Mouse (Mus musculus) spleen, adult 2 months (tissue): Measurements from ENCODE around the gene Stil.

ENCODE experiments used
- CTCF ChIP-seq: fragments of 200-500 bp; IDR thresholded peaks from 2 replicates; pipeline ENCODE4 v1.5.1; 2011; ENCODE audit warnings: mild to moderate bottlenecking, inconsistent platforms; ENCODE audit not compliant: insufficient read depth, insufficient read length, insufficient replicate concordance; ENCODE audit errors: extremely low read depth
- POLR2A ChIP-seq: fragments of 200-500 bp; IDR thresholded peaks from 2 replicates; pipeline ENCODE4 v1.6.1; 2011; ENCODE audit warnings: low read depth, low read length, inconsistent platforms

DNA sequence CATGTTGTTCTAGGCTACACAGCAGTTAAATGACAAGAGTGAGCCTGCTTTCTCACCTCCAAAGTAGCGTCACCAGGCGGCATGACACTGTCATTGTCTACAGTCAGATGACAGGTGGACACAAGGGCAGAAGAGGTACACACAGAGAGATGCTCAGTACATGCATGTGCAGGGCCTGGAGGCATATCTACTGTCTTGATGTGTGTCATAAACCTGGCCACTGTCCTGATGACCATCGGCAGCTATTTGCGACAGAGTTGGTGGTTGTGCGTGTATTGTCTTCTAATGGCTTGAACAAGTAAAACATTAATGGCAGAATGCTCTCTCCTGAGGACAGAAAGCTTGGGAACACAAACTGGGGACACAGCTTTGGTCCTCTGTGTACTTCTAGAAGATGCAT, 51.3 kb downstream of the Stil start:
- TF ChIP-seq POLR2A: no peak
- TF ChIP-seq CTCF: no peak
